Mouse (Mus musculus) olfactory bulb, adult 2 months (tissue): ENCODE data around the gene Sbp.

Experiments used
- CTCF ChIP-seq: fragments of 200-500 bp; IDR thresholded peaks from 2 replicates; pipeline ENCODE4 v1.5.1; 2012; ENCODE audit warnings: low read depth, mild to moderate bottlenecking, low read length, moderate library complexity; ENCODE audit not compliant: insufficient read depth
- POLR2A ChIP-seq: fragments of 200-500 bp; IDR thresholded peaks from 2 replicates; pipeline ENCODE4 v1.6.1; 2012; ENCODE audit warnings: mild to moderate bottlenecking, low read depth, low read length, moderate library complexity; ENCODE audit not compliant: insufficient read depth

DNA sequence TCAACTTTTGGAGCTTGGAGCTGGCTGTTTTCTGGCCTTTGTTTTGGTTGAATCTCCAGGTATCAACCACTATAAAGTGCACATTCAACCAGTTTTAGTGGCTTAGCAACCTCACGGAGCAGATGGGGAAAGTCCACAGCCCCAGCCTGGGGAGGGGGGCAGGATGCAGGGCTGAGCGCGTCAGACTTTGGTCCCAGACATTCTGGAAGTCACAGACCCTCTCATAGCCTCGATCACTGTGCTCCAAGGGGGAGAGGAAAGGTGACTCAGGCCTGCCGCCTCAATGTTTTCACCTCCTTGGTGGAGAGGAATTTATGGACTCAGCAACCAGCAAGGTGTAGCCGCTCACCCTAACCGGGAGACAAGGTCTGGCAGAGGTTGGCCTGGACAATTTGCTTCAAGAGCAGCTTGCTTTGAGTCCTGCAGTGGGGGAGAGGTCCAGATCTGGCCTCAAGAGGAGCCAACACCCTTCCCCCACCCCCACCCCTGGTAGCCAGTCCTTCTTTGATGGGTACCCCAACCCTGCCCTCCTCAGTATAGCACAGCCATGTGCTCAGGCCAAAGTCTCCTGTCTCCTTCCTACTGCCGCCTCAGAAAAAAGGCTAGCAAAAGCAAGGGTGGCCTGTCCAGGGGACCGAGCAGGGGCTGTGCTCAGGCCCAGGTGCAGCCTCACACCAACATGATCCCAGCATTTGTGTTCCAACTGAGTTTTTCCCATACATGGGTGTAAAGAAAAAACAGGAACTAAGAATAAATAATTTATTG lies 51.5 kb downstream of the Sbp start:
- TF ChIP-seq CTCF, result no peak
- no peak for TF ChIP-seq POLR2A
